Mouse (Mus musculus) testis, adult 10 weeks (tissue): ENCODE results near the gene Ehbp1l1. TPM values are rescaled to one million over a fixed set of nuclear protein-coding genes. Genes with fewer than 3 reads are reported as not detected.

Experiments
- polyA plus RNA-seq: library from polyadenylated mRNA; stranded (reverse); fragments of 350-450 nt; fragmentation: Illumina TruSeq; extraction: RNeasy Lipid Tissue Mini Kit (QIAGEN cat#74804); gene quantifications from one replicate; pipeline ENCODE4 v1.2.3, GENCODE M21; 2014; ENCODE audit warnings: low read depth, low replicate concordance

The Ehbp1l1 gene
- polyA plus RNA-seq = 3.6 TPM

DNA sequence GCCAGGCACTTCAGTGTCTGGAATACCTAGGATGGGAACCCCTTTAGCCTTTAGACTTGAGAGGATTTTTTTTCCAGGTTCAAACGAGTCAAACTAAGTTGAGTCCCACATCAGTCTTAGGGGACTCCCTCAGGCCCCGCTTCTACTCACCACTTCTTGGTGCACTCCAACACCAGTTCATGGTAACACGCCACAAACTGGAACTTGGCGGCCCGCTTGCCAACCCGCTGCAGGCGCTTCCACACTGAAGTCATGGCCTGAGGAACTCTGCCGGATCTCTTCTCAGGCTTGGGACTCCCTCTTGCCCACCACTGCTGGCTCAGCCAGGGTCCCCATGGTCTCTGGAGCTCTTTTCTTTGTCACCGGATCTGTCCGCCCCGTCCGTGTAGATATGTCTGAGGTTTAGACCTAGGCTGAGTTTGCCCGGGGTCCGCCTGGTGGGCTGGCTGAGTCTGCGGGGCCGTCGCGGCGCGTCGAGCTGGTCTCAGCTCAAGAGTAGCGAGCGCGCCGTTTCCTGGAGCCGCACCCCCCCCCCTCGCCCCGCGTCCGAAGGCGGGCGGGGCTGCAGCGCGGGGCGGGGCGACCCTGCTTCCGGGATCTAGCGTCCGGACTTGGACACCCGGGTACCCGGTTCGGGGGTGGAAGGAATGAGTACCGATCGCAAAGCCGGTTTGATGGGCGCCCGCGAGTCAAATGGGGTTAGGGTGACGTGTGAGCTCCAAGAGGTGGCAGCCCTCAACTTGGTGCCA lies at the start of gene Ehbp1l1:
Gene Ehbp1l1, minus strand, starts transcription at position 551 of the 749 bp plus-strand sequence.

GRCm38 (mm10) chr19:5770925-5771860 lies 45.1 kb upstream of the Ehbp1l1 start, which contains the start of gene Scyl1:
Gene Scyl1 (minus strand): TSS chr19:5771419.

GRCm38 (mm10) chr19:5740320-5741317 lies 14.5 kb upstream of the Ehbp1l1 start, which contains the start of gene Ltbp3:
Gene Ltbp3 (plus strand): TSS chr19:5740904.

DNA sequence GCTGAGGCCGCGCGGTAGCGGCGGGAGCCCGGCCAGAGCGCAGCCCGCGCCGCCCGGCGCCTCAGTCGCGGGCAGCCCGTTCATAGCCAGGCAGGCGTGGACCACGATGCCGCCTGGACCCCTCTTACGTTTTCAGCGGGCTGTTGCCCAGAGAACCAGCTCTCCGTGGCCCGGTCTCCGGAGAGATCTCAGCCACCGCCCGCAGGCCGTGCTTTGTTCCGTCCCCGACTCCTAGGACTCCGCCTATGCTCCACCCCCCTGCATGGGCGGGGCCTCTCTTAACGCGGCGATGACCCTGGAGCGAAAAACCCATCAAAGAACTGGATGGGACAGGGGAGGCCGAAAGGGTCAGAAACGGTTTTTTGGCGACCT lies 3.3 kb upstream of the Ehbp1l1 start, which contains the start of gene Fam89b:
Gene Fam89b, minus strand, starts transcription at position 210 of the 372 bp plus-strand sequence.

DNA sequence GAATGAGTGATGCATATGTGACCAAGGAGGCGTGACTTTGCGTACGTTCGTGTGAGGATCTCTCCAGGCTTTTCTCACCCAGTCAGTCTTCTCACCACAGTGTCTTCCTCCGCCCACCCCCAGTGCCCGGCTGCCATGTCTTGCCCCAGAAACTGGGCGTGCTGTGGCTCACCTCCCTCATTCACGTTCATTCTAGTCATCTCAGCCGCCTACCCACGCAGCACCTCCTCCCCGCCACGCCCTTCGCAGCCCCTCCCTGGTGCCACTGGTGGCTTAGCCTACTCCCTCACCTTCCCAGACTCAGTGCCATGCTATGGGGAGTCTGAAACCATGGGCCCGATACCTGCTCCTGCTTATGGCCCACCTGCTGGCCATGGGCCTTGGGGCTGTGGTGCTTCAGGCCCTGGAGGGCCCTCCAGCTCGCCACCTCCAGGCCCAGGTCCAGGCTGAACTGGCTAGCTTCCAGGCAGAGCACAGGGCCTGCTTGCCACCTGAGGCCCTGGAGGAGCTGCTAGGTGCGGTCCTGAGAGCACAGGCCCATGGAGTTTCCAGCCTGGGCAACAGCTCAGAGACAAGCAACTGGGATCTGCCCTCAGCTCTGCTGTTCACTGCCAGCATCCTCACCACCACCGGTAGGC lies 21.8 kb downstream of the Ehbp1l1 start, which contains the start of gene Kcnk7:
Gene Kcnk7, plus strand, starts transcription at position 205 of the 638 bp plus-strand sequence.

DNA sequence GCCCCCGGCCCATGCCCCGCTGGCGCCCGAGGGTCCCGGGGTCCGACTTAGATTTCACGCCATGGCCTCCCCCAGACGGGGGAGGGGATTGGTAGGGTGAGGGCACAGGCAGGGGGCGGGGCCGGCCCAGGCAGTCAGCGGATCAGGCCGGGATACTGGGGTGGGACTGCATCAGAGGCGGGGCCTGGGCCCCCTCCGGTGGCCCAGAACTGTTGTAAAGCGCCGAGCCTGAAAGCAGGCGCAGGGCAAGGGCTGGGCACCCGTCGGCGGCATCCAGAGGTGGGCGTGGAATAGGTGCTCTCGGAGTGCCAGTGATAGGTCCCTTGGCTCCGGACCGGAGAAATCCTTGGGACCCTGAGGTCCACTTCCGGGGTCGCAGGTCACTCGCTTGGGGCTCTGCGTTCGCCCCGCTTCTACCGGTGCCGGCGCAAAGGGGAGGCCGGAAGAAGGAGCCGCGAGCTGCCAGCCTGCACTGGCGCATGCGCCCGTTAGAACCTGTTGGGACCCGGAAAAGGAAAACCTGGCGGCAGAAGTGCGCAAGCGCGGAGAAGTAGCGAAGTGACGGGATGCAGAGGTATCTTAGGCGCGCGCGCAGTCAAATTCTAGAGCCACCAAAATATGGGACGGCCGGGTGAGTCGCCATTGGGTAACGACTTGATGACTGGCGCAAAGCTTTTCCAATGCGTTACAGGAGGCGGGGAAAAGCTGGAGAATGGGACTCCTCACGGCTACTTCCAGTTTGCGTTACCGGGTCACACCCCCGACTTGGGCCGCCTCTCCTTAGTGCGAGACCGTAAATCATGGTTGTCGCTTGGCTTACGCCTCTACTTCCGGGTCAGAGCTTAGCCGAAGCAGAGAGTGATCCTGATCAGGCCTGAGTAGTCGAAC lies 37.7 kb downstream of the Ehbp1l1 start, which contains the start of the genes Map3k11 and Pcnx3:
Gene Map3k11, plus strand, starts transcription at position 543 of the 888 bp plus-strand sequence.
Gene Pcnx3, minus strand, starts transcription at position 709 of the 888 bp plus-strand sequence.

DNA sequence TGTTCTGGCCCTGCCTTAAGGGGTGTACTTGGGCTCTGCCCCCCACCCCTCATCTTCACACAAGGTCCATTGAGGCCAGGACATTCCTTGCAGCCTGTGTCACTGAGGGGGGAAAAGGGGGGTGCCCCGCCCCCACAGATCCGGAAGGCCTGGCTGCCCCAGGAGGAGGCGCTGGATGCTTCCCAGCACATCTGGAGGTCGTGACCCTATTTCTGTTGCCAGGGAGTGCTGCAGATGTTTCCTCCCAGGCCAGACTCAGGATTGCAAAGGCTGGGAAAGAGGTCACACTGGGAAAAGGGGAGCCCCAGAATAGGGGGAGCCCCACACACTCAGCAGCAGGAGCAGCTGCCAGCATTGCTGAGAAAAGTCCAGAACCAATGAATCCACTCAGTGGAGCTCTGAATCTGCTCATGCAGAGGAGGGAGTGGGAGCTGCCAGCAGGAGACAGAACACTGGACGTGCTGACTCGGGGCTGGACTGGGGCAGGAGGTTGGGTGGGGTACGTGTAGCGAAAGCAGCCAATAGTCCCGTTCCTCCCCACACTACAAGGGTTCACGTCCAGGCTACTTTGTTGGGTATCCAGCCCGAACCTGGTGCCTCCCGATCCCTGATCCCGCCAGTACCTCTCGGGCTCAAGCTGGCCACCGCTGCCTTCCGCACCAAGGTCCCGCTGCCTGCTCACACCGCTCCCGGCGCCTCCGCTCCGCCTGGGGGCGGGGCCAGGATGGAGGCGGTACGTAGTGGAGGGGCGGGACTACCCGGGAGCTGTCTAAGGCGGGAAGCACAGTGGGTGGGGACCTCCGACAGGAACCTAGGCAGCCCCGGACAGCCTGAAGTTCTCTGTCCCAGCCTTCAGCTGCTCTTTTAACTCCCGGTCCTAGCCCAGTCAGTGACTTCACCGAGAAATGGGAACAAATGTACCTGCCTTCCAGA lies 62.9 kb downstream of the Ehbp1l1 start, which contains the start of gene Sipa1:
Gene Sipa1, minus strand, starts transcription at position 727 of the 933 bp plus-strand sequence.

Other genes with a start within 250 kb of the Ehbp1l1 start
- gene Mus81, start 237.9 kb downstream of the Ehbp1l1 start, polyA plus RNA-seq = 1.2 TPM
- gene Cfl1, start 235.9 kb downstream of the Ehbp1l1 start, polyA plus RNA-seq = 118 TPM
- gene 1700020D05Rik, start 222.5 kb downstream of the Ehbp1l1 start, polyA plus RNA-seq = 127 TPM
- gene Snx32, start 215.8 kb downstream of the Ehbp1l1 start, polyA plus RNA-seq = 0.91 TPM
- gene Ovol1, start 165.7 kb downstream of the Ehbp1l1 start, polyA plus RNA-seq = 1.9 TPM
- not detected for gene Ap5b1, start 158.3 kb downstream of the Ehbp1l1 start, polyA plus RNA-seq
- gene Rnaseh2c, start 124.4 kb downstream of the Ehbp1l1 start, polyA plus RNA-seq = 0.25 TPM
- 52.9 TPM for gene Kat5, start 116.1 kb downstream of the Ehbp1l1 start, polyA plus RNA-seq
- 1.1 TPM for gene Rela, start 88.8 kb downstream of the Ehbp1l1 start, polyA plus RNA-seq
- gene Sipa1, start 62.6 kb downstream of the Ehbp1l1 start, polyA plus RNA-seq = 0.07 TPM
- gene Map3k11, start 37.6 kb downstream of the Ehbp1l1 start, polyA plus RNA-seq = 2.6 TPM
- 0.55 TPM for gene Pcnx3, start 37.4 kb downstream of the Ehbp1l1 start, polyA plus RNA-seq
- gene Kcnk7, start 21.9 kb downstream of the Ehbp1l1 start, polyA plus RNA-seq = not detected
- 4.0 TPM for gene Fam89b, start 3.3 kb upstream of the Ehbp1l1 start, polyA plus RNA-seq
- gene Ltbp3, start 14.6 kb upstream of the Ehbp1l1 start, polyA plus RNA-seq = 0.53 TPM
- gene Scyl1, start 45.1 kb upstream of the Ehbp1l1 start, polyA plus RNA-seq = 0.52 TPM
- gene Frmd8, start 149.0 kb upstream of the Ehbp1l1 start, polyA plus RNA-seq = 3.8 TPM
- 2.8 TPM for gene Slc25a45, start 151.5 kb upstream of the Ehbp1l1 start, polyA plus RNA-seq
- 0.38 TPM for gene Tigd3, start 167.8 kb upstream of the Ehbp1l1 start, polyA plus RNA-seq
- gene Dpf2, start 186.7 kb upstream of the Ehbp1l1 start, polyA plus RNA-seq = 9.0 TPM
- gene Cdc42ep2, start 198.5 kb upstream of the Ehbp1l1 start, polyA plus RNA-seq = 0.11 TPM
- 7.6 TPM for gene Pola2, start 237.9 kb upstream of the Ehbp1l1 start, polyA plus RNA-seq